Mouse (Mus musculus): ENCODE results near the gene Dlg2.

Gene Dlg2

GRCm38 (mm10) chr7:91740748-91741147, 1264.3 kb downstream of the Dlg2 start:
- DNase-seq (ENCODE audit: low spot score in 2 of 2) = no peak

GRCm38 (mm10) chr7:91753151-91753861, 1276.8 kb downstream of the Dlg2 start:
- DNase-seq (ENCODE audit: low spot score in 2 of 2) = no peak

GRCm38 (mm10) chr7:91767648-91768047, 1291.2 kb downstream of the Dlg2 start:
- DNase-seq (ENCODE audit: low spot score in 2 of 2) = no peak

GRCm38 (mm10) chr7:91778673-91779072, 1302.2 kb downstream of the Dlg2 start:
- DNase-seq (ENCODE audit: low spot score in 2 of 2) = no peak

GRCm38 (mm10) chr7:91784617-91785016, 1308.1 kb downstream of the Dlg2 start:
- no peak for DNase-seq (ENCODE audit: low spot score in 2 of 2)

GRCm38 (mm10) chr7:91785445-91785844, 1309.0 kb downstream of the Dlg2 start:
- no peak for DNase-seq (ENCODE audit: low spot score in 2 of 2)

GRCm38 (mm10) chr7:91785871-91786270, 1309.4 kb downstream of the Dlg2 start:
- DNase-seq (ENCODE audit: low spot score in 2 of 2) = no peak

- no peak for DNase-seq (ENCODE audit: low spot score in 2 of 2)
These were observed 1314.6 kb downstream of the Dlg2 start for GRCm38 (mm10) chr7:91790949-91791564.

- no peak for DNase-seq (ENCODE audit: low spot score in 2 of 2)
These were observed 1330.2 kb downstream of the Dlg2 start for GRCm38 (mm10) chr7:91806632-91807031.

- no peak for DNase-seq (ENCODE audit: low spot score in 2 of 2)
These were observed 1334.3 kb downstream of the Dlg2 start for GRCm38 (mm10) chr7:91810774-91811173.

GRCm38 (mm10) chr7:91818004-91818403, 1341.5 kb downstream of the Dlg2 start:
- DNase-seq (ENCODE audit: low spot score in 2 of 2) = no peak

GRCm38 (mm10) chr7:91832207-91832606, 1355.7 kb downstream of the Dlg2 start:
- no peak for DNase-seq (ENCODE audit: low spot score in 2 of 2)

GRCm38 (mm10) chr7:91845723-91846122, 1369.3 kb downstream of the Dlg2 start:
- DNase-seq (ENCODE audit: low spot score in 2 of 2) = no peak

- DNase-seq (ENCODE audit: low spot score in 2 of 2) = no peak
These were observed 1372.9 kb downstream of the Dlg2 start for GRCm38 (mm10) chr7:91849364-91849763.

- no peak for DNase-seq (ENCODE audit: low spot score in 2 of 2)
These were observed 1377.2 kb downstream of the Dlg2 start for GRCm38 (mm10) chr7:91853653-91854052.

GRCm38 (mm10) chr7:91856931-91857330, 1380.5 kb downstream of the Dlg2 start:
- DNase-seq (ENCODE audit: low spot score in 2 of 2) = no peak

GRCm38 (mm10) chr7:91862806-91863531, 1386.5 kb downstream of the Dlg2 start:
- DNase-seq (ENCODE audit: low spot score in 2 of 2) = no peak

- no peak for DNase-seq (ENCODE audit: low spot score in 2 of 2)
These were observed 1392.4 kb downstream of the Dlg2 start for GRCm38 (mm10) chr7:91868919-91869318.

- no peak for DNase-seq (ENCODE audit: low spot score in 2 of 2)
These were observed 1400.4 kb downstream of the Dlg2 start for GRCm38 (mm10) chr7:91876831-91877230.

GRCm38 (mm10) chr7:91877804-91878203, 1401.3 kb downstream of the Dlg2 start:
- no peak for DNase-seq (ENCODE audit: low spot score in 2 of 2)

- DNase-seq (ENCODE audit: low spot score in 2 of 2) = no peak
These were observed 1409.9 kb downstream of the Dlg2 start for GRCm38 (mm10) chr7:91886336-91886735.

- DNase-seq (ENCODE audit: low spot score in 2 of 2) = no peak
These were observed 1417.5 kb downstream of the Dlg2 start for GRCm38 (mm10) chr7:91893991-91894390.

GRCm38 (mm10) chr7:91896935-91897334, 1420.5 kb downstream of the Dlg2 start:
- DNase-seq (ENCODE audit: low spot score in 2 of 2) = no peak
